Mouse (Mus musculus): Measurements from ENCODE around the gene Asl. TPM values are rescaled to one million over a fixed set of nuclear protein-coding genes. Genes with fewer than 3 reads are reported as not detected.
"Not testable (repeated sequence)": the region's sequence is repeated elsewhere in the genome, so short reads cannot be mapped to it uniquely, and the experiment has no call there.

Asl gene
- polyA plus RNA-seq, 1 experiment = 27.3 TPM

DNA sequence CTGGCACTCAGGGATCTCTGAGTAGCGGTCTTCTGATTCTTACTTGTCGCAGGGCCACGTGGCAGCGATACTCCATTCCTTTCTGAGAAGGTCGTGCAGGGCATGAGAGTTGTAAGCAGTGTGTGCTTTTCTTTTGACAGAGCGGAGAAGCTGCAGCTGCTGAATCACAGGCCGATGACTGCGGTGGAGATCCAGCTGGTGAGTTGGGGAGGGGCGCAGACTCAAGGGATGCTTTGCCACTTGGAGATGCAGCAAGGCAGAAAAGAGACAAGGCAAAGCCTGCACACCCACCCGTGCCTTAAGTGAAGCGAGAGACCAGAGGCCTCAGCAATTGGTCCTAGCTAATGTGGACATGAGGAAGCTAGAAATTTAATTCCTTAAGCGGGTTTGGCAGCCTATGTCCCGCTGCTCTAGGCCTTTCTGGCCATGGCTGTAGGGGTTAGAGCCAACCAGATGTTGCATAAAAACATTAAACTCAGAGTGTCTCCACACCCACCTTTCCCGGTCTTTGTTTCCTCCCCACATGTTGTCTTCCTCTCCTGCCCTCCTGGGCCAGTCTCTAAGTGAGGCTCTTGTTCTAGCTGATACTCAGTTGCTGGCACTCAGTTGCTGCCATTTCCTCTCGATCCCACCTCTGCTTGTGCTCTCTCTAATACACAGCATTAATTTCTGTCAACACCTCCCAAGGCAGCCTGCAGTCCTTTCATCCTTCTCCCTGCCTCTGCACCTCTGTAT is 19.9 kb upstream of the Asl start:
- Histone ChIP-seq H3K4me1 (ENCODE audit: control insufficient read depth, insufficient read depth, low read length) (0 out of 2 replicates have a peak, but pooled peaks cover 4% of the 10 kb centered on the region), H3K4me3 (replicated peaks; ENCODE audit: extremely low read depth, low read depth, low read length) (no peak overlapping the region)
- TF ChIP-seq CTCF (IDR thresholded peaks at IDR 0.05; ENCODE audit: insufficient read depth, low read length) (no peak), POLR2A (IDR thresholded peaks at IDR 0.05; ENCODE audit: borderline replicate concordance, extremely low read depth, low read depth, low read length) (no peak)
- WGBS = 76% methylated on average over 15 of the region's 15 CpGs
- no peak for DNase-seq

DNA sequence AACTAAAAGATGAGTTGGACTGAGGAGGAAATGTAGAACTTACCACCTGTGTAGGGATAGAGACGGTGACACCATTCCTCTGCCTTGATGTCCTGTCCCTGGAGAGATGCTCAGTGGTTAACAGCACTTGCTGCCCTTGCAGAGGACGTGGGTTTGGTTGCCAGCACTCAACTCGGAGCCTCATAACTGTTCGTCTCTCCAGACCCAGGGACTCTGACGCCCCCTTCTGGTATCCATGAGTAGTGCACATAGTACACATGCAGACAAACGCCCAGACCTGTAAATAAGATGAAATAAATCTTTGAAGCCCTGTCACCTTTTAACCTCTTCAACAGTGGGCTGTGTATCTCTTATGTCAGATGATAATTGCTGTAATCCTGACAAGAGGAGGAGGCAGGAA is 18.0 kb upstream of the Asl start:
- Histone ChIP-seq H3K4me1 (ENCODE audit: control insufficient read depth, insufficient read depth, low read length) (0 out of 2 replicates have a peak, but pooled peaks cover 4% of the 10 kb centered on the region), H3K4me3 (replicated peaks; ENCODE audit: extremely low read depth, low read depth, low read length) (no peak overlapping the region)
- whole genome bisulfite sequencing = 81% methylated on average over 6 of the region's 6 CpGs
- TF ChIP-seq CTCF (IDR thresholded peaks at IDR 0.05; ENCODE audit: insufficient read depth, low read length) (peak; percentile 16; the same call in 1 of the 2 replicates), POLR2A (IDR thresholded peaks at IDR 0.05; ENCODE audit: borderline replicate concordance, extremely low read depth, low read depth, low read length) (no peak)
- DNase-seq = no peak

DNA sequence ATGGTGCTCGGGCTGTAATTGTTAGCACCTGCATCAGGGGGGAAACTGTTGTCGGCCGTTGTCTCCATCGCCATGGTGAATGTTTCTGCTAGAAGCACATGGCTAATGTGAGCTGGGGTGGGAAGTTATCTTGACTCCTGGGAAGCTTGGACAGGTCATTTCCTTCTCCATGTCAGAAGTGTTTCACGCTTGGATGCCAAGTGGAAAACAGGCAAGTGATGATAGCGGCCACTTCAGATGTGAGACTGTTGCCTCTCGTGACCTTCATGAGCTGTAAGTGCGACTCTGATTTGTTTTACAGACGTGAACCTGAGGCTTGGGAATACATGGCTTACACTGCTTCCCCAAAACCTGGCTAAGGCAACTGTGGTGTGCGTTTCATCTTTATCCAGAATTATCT is 17.5 kb upstream of the Asl start:
- Histone ChIP-seq H3K4me3 (replicated peaks; ENCODE audit: extremely low read depth, low read depth, low read length) (no peak overlapping the region), H3K4me1 (ENCODE audit: control insufficient read depth, insufficient read depth, low read length) (0 out of 2 replicates have a peak, but pooled peaks cover 4% of the 10 kb centered on the region)
- 85% methylated on average over 10 of the region's 10 CpGs for WGBS
- no peak for TF ChIP-seq POLR2A (IDR thresholded peaks at IDR 0.05; ENCODE audit: borderline replicate concordance, extremely low read depth, low read depth, low read length)
- TF ChIP-seq CTCF (IDR thresholded peaks at IDR 0.05; ENCODE audit: insufficient read depth, low read length) = no peak
- DNase-seq = no peak

DNA sequence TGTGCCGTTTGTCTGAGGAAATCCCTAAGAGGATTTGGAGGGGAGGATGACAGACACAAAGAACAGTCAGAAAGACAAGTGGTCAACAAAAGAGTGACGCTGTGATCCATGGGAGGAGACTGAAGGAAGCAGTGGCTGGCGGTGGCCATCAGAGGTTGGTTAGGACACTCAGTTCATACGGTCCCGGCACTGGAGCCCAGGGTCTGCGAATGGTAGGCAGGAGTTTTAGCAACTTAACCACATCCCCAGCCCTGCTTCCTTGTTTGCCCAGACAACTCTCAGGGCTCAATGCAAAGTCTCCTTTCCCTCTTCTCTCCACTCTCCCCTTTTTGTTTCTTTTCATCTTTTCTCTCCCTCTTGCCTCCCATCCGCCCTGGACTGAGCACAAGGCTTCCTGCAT is 17.1 kb upstream of the Asl start:
- TF ChIP-seq POLR2A (IDR thresholded peaks at IDR 0.05; ENCODE audit: borderline replicate concordance, extremely low read depth, low read depth, low read length) (no peak), CTCF (IDR thresholded peaks at IDR 0.05; ENCODE audit: insufficient read depth, low read length) (no peak)
- Histone ChIP-seq H3K4me3 (replicated peaks; ENCODE audit: extremely low read depth, low read depth, low read length) (no peak overlapping the region), H3K4me1 (ENCODE audit: control insufficient read depth, insufficient read depth, low read length) (0 out of 2 replicates have a peak, but pooled peaks cover 4% of the 10 kb centered on the region)
- DNase-seq = no peak
- 83% methylated on average over 7 of the region's 7 CpGs for WGBS

- 46% methylated on average over 7 of the region's 7 CpGs for WGBS
- 0 out of 2 replicates have a peak, but pooled peaks cover 4% of the 10 kb centered on the region for H3K4me1 ChIP-seq (ENCODE audit: control insufficient read depth, insufficient read depth, low read length)
- H3K4me3 ChIP-seq (replicated peaks; ENCODE audit: extremely low read depth, low read depth, low read length) = no peak overlapping the region
- TF ChIP-seq POLR2A (IDR thresholded peaks at IDR 0.05; ENCODE audit: borderline replicate concordance, extremely low read depth, low read depth, low read length) (no peak), CTCF (IDR thresholded peaks at IDR 0.05; ENCODE audit: insufficient read depth, low read length) (peak; percentile 67)
- no peak for DNase-seq
Measured at GRCm38 (mm10) chr5:130044201-130044695, 15.2 kb upstream of the Asl start.

GRCm38 (mm10) chr5:130043741-130044140 is 14.7 kb upstream of the Asl start:
- Histone ChIP-seq H3K4me1 (ENCODE audit: control insufficient read depth, insufficient read depth, low read length) (0 out of 2 replicates have a peak, but pooled peaks cover 4% of the 10 kb centered on the region), H3K4me3 (replicated peaks; ENCODE audit: extremely low read depth, low read depth, low read length) (no peak overlapping the region)
- 72% methylated on average over 3 of the region's 3 CpGs for WGBS
- TF ChIP-seq CTCF (IDR thresholded peaks at IDR 0.05; ENCODE audit: insufficient read depth, low read length) (no peak), POLR2A (IDR thresholded peaks at IDR 0.05; ENCODE audit: borderline replicate concordance, extremely low read depth, low read depth, low read length) (no peak)
- no peak for DNase-seq

- no peak for DNase-seq
- WGBS = 72% methylated on average over 4 of the region's 4 CpGs
- Histone ChIP-seq H3K4me3 (replicated peaks; ENCODE audit: extremely low read depth, low read depth, low read length) (no peak overlapping the region), H3K4me1 (ENCODE audit: control insufficient read depth, insufficient read depth, low read length) (0 out of 2 replicates have a peak, but pooled peaks cover 4% of the 10 kb centered on the region)
- TF ChIP-seq CTCF (IDR thresholded peaks at IDR 0.05; ENCODE audit: insufficient read depth, low read length) (no peak), POLR2A (IDR thresholded peaks at IDR 0.05; ENCODE audit: borderline replicate concordance, extremely low read depth, low read depth, low read length) (no peak)
Measured at GRCm38 (mm10) chr5:130041262-130041661, 12.2 kb upstream of the Asl start.

DNA sequence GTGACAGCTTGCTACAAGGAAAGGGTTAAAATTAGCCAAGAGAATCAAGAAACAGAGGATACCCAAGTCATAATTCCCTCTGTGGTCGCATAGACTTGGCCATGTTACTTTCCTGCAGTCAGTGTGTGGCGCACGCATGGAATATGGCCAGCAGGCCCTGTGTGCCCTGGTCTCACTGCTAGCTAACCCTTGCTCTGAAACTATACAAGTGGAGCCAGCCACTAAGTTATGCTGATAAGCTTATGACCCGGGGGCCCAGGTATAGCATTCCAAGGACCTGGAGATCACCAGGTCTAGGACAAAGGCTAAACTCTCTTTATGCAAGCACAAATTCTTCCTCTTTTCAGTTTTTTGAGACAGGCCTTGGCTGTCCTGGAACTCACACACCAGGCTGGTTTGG is 11.8 kb upstream of the Asl start:
- Histone ChIP-seq H3K4me1 (ENCODE audit: control insufficient read depth, insufficient read depth, low read length) (0 out of 2 replicates have a peak, but pooled peaks cover 4% of the 10 kb centered on the region), H3K4me3 (replicated peaks; ENCODE audit: extremely low read depth, low read depth, low read length) (no peak overlapping the region)
- DNase-seq = no peak
- WGBS = 87% methylated on average over 4 of the region's 4 CpGs
- TF ChIP-seq CTCF (IDR thresholded peaks at IDR 0.05; ENCODE audit: insufficient read depth, low read length) (no peak), POLR2A (IDR thresholded peaks at IDR 0.05; ENCODE audit: borderline replicate concordance, extremely low read depth, low read depth, low read length) (no peak)

- H3K4me3 ChIP-seq (replicated peaks; ENCODE audit: extremely low read depth, low read depth, low read length) = no peak overlapping the region
- 70% methylated on average over 19 of the region's 19 CpGs for WGBS
- DNase-seq = peak; percentile 44
- TF ChIP-seq POLR2A (IDR thresholded peaks at IDR 0.05; ENCODE audit: borderline replicate concordance, extremely low read depth, low read depth, low read length) (no peak), CTCF (IDR thresholded peaks at IDR 0.05; ENCODE audit: insufficient read depth, low read length) (peak; percentile 81)
- no peaks in the 10 kb centered on the region for H3K4me1 ChIP-seq (ENCODE audit: control insufficient read depth, insufficient read depth, low read length)
Measured at GRCm38 (mm10) chr5:130037752-130038455, 8.9 kb upstream of the Asl start.

GRCm38 (mm10) chr5:130036300-130036699 is 7.3 kb upstream of the Asl start:
- not testable (repeated sequence) for H3K4me3 ChIP-seq (replicated peaks; ENCODE audit: extremely low read depth, low read depth, low read length); DNase-seq; H3K4me1 ChIP-seq (ENCODE audit: control insufficient read depth, insufficient read depth, low read length)
- WGBS = 65% methylated on average over 2 of the region's 2 CpGs

Data from lung, adult 2 months (tissue).